Mouse (Mus musculus): Measurements from ENCODE around the gene Tpx2. TPM values are rescaled to one million over a fixed set of nuclear protein-coding genes. Genes with fewer than 3 reads are reported as not detected.

Gene Tpx2
- polyA plus RNA-seq, 1 experiment from 2014 or later, result 59.8 TPM

- no peak for ATAC-seq (ENCODE audit: insufficient read depth, low FRiP score)
- H3K4me2 ChIP-seq (ENCODE audit: low read depth, low read length), result no peak overlapping the region
- H3K9me3 ChIP-seq (replicated peaks; ENCODE audit: control insufficient read depth, low read length), result no peaks in the 10 kb centered on the region
- no peak overlapping the region for H3K4me3 ChIP-seq (replicated peaks; ENCODE audit: low read length)
- no peak overlapping the region for H3K27ac ChIP-seq (ENCODE audit: low read length)
- H3K27me3 ChIP-seq (ENCODE audit: control insufficient read depth, insufficient read depth, low read length), result no peaks in the 10 kb centered on the region
- no peak overlapping the region for H3K9ac ChIP-seq (ENCODE audit: low read length)
- peaks cover 30% of the 10 kb centered on the region for H3K36me3 ChIP-seq (ENCODE audit: control insufficient read depth, insufficient read depth, low read length)
- no peaks in the 10 kb centered on the region for H3K4me1 ChIP-seq (ENCODE audit: control insufficient read depth, insufficient read depth, low read length)
- WGBS, result 90% methylated on average over 13 of the region's 13 CpGs
These were observed 33.1 kb downstream of the Tpx2 start for GRCm38 (mm10) chr2:152880898-152881297.

- Histone ChIP-seq H3K4me2 (ENCODE audit: low read depth, low read length) (no peak overlapping the region), H3K4me1 (ENCODE audit: control insufficient read depth, insufficient read depth, low read length) (no peaks in the 10 kb centered on the region), H3K4me3 (replicated peaks; ENCODE audit: low read length) (no peak overlapping the region), H3K27ac (ENCODE audit: low read length) (no peak overlapping the region), H3K9me3 (replicated peaks; ENCODE audit: control insufficient read depth, low read length) (no peaks in the 10 kb centered on the region), H3K27me3 (ENCODE audit: control insufficient read depth, insufficient read depth, low read length) (no peaks in the 10 kb centered on the region), H3K36me3 (ENCODE audit: control insufficient read depth, insufficient read depth, low read length) (peaks cover 27% of the 10 kb centered on the region), H3K9ac (ENCODE audit: low read length) (no peak overlapping the region)
- no peak for ATAC-seq (ENCODE audit: insufficient read depth, low FRiP score)
- 93% methylated on average over 6 of the region's 6 CpGs for WGBS
These were observed 36.4 kb downstream of the Tpx2 start for GRCm38 (mm10) chr2:152884101-152884645.

GRCm38 (mm10) chr2:152887230-152887629, 39.5 kb downstream of the Tpx2 start:
- Histone ChIP-seq H3K27ac (ENCODE audit: low read length) (no peak overlapping the region), H3K9me3 (replicated peaks; ENCODE audit: control insufficient read depth, low read length) (no peaks in the 10 kb centered on the region), H3K4me3 (replicated peaks; ENCODE audit: low read length) (no peak overlapping the region), H3K9ac (ENCODE audit: low read length) (no peak overlapping the region), H3K36me3 (ENCODE audit: control insufficient read depth, insufficient read depth, low read length) (peaks cover 19% of the 10 kb centered on the region; the same call in 1 of the 2 replicates), H3K4me1 (ENCODE audit: control insufficient read depth, insufficient read depth, low read length) (no peaks in the 10 kb centered on the region), H3K4me2 (ENCODE audit: low read depth, low read length) (no peak overlapping the region), H3K27me3 (ENCODE audit: control insufficient read depth, insufficient read depth, low read length) (no peaks in the 10 kb centered on the region)
- ATAC-seq (ENCODE audit: insufficient read depth, low FRiP score), result no peak
- WGBS, result 82% methylated on average over 3 of the region's 3 CpGs

- ATAC-seq (ENCODE audit: insufficient read depth, low FRiP score), result no peak
- H3K36me3 ChIP-seq (ENCODE audit: control insufficient read depth, insufficient read depth, low read length), result peaks cover 26% of the 10 kb centered on the region
- no peak overlapping the region for H3K4me3 ChIP-seq (replicated peaks; ENCODE audit: low read length)
- H3K27me3 ChIP-seq (ENCODE audit: control insufficient read depth, insufficient read depth, low read length), result no peaks in the 10 kb centered on the region
- H3K4me1 ChIP-seq (ENCODE audit: control insufficient read depth, insufficient read depth, low read length), result no peaks in the 10 kb centered on the region
- H3K9me3 ChIP-seq (replicated peaks; ENCODE audit: control insufficient read depth, low read length), result no peaks in the 10 kb centered on the region
- no peak overlapping the region for H3K9ac ChIP-seq (ENCODE audit: low read length)
- no peak overlapping the region for H3K4me2 ChIP-seq (ENCODE audit: low read depth, low read length)
- no peak overlapping the region for H3K27ac ChIP-seq (ENCODE audit: low read length)
- WGBS, result 90% methylated on average over 5 of the region's 5 CpGs
These were observed 41.0 kb downstream of the Tpx2 start for GRCm38 (mm10) chr2:152888774-152889173.

- Histone ChIP-seq H3K9me3 (replicated peaks; ENCODE audit: control insufficient read depth, low read length) (no peaks in the 10 kb centered on the region), H3K27ac (ENCODE audit: low read length) (no peak overlapping the region), H3K4me1 (ENCODE audit: control insufficient read depth, insufficient read depth, low read length) (no peaks in the 10 kb centered on the region), H3K36me3 (ENCODE audit: control insufficient read depth, insufficient read depth, low read length) (peaks cover 21% of the 10 kb centered on the region), H3K4me3 (replicated peaks; ENCODE audit: low read length) (no peak overlapping the region), H3K27me3 (ENCODE audit: control insufficient read depth, insufficient read depth, low read length) (no peaks in the 10 kb centered on the region), H3K9ac (ENCODE audit: low read length) (no peak overlapping the region), H3K4me2 (ENCODE audit: low read depth, low read length) (no peak overlapping the region)
- WGBS, result 86% methylated on average over 9 of the region's 9 CpGs
- ATAC-seq (ENCODE audit: insufficient read depth, low FRiP score), result no peak
These were observed 48.1 kb downstream of the Tpx2 start for GRCm38 (mm10) chr2:152895834-152896233.

GRCm38 (mm10) chr2:152896926-152897325, 49.2 kb downstream of the Tpx2 start:
- H3K4me1 ChIP-seq (ENCODE audit: control insufficient read depth, insufficient read depth, low read length), result no peaks in the 10 kb centered on the region
- H3K9me3 ChIP-seq (replicated peaks; ENCODE audit: control insufficient read depth, low read length), result no peaks in the 10 kb centered on the region
- peaks cover 21% of the 10 kb centered on the region for H3K36me3 ChIP-seq (ENCODE audit: control insufficient read depth, insufficient read depth, low read length)
- H3K27me3 ChIP-seq (ENCODE audit: control insufficient read depth, insufficient read depth, low read length), result no peaks in the 10 kb centered on the region
- H3K27ac ChIP-seq (ENCODE audit: low read length), result no peak overlapping the region
- ATAC-seq (ENCODE audit: insufficient read depth, low FRiP score), result no peak
- no peak overlapping the region for H3K4me3 ChIP-seq (replicated peaks; ENCODE audit: low read length)
- H3K9ac ChIP-seq (ENCODE audit: low read length), result no peak overlapping the region
- WGBS, result 83% methylated on average over 3 of the region's 3 CpGs
- no peak overlapping the region for H3K4me2 ChIP-seq (ENCODE audit: low read depth, low read length)

GRCm38 (mm10) chr2:152899011-152899410, 51.2 kb downstream of the Tpx2 start:
- no peak overlapping the region for H3K4me2 ChIP-seq (ENCODE audit: low read depth, low read length)
- ATAC-seq (ENCODE audit: insufficient read depth, low FRiP score), result no peak
- no peak overlapping the region for H3K9ac ChIP-seq (ENCODE audit: low read length)
- no peaks in the 10 kb centered on the region for H3K4me1 ChIP-seq (ENCODE audit: control insufficient read depth, insufficient read depth, low read length)
- no peak overlapping the region for H3K27ac ChIP-seq (ENCODE audit: low read length)
- 69% methylated on average over 6 of the region's 6 CpGs for WGBS
- no peak overlapping the region for H3K4me3 ChIP-seq (replicated peaks; ENCODE audit: low read length)
- peaks cover 7% of the 10 kb centered on the region; the same call in 1 of the 2 replicates for H3K36me3 ChIP-seq (ENCODE audit: control insufficient read depth, insufficient read depth, low read length)
- no peaks in the 10 kb centered on the region for H3K9me3 ChIP-seq (replicated peaks; ENCODE audit: control insufficient read depth, low read length)
- H3K27me3 ChIP-seq (ENCODE audit: control insufficient read depth, insufficient read depth, low read length), result no peaks in the 10 kb centered on the region

GRCm38 (mm10) chr2:152901296-152901695, 53.5 kb downstream of the Tpx2 start:
- no peaks in the 10 kb centered on the region for H3K27me3 ChIP-seq (ENCODE audit: control insufficient read depth, insufficient read depth, low read length)
- peaks cover 10% of the 10 kb centered on the region for H3K4me1 ChIP-seq (ENCODE audit: control insufficient read depth, insufficient read depth, low read length)
- ATAC-seq (ENCODE audit: insufficient read depth, low FRiP score), result no peak
- H3K9me3 ChIP-seq (replicated peaks; ENCODE audit: control insufficient read depth, low read length), result no peaks in the 10 kb centered on the region
- H3K9ac ChIP-seq (ENCODE audit: low read length), result no peak overlapping the region
- H3K27ac ChIP-seq (ENCODE audit: low read length), result no peak overlapping the region
- no peaks in the 10 kb centered on the region for H3K36me3 ChIP-seq (ENCODE audit: control insufficient read depth, insufficient read depth, low read length)
- H3K4me2 ChIP-seq (ENCODE audit: low read depth, low read length), result no peak overlapping the region
- no peak overlapping the region for H3K4me3 ChIP-seq (replicated peaks; ENCODE audit: low read length)
- WGBS, result 88% methylated on average over 15 of the region's 15 CpGs

GRCm38 (mm10) chr2:152902658-152903057, 54.9 kb downstream of the Tpx2 start:
- Histone ChIP-seq H3K9me3 (replicated peaks; ENCODE audit: control insufficient read depth, low read length) (no peaks in the 10 kb centered on the region), H3K36me3 (ENCODE audit: control insufficient read depth, insufficient read depth, low read length) (no peaks in the 10 kb centered on the region), H3K27ac (ENCODE audit: low read length) (no peak overlapping the region), H3K4me3 (replicated peaks; ENCODE audit: low read length) (no peak overlapping the region), H3K4me2 (ENCODE audit: low read depth, low read length) (no peak overlapping the region), H3K27me3 (ENCODE audit: control insufficient read depth, insufficient read depth, low read length) (no peaks in the 10 kb centered on the region), H3K4me1 (ENCODE audit: control insufficient read depth, insufficient read depth, low read length) (peaks cover 22% of the 10 kb centered on the region), H3K9ac (ENCODE audit: low read length) (no peak overlapping the region)
- WGBS, result 41% methylated on average over 3 of the region's 3 CpGs
- ATAC-seq (ENCODE audit: insufficient read depth, low FRiP score), result no peak

Data from stomach, embryonic 16.5 days (tissue).